Mouse (Mus musculus) heart, embryonic 12.5 days (tissue): ENCODE data around the gene 4931422A03Rik. TPM values are rescaled to one million over a fixed set of nuclear protein-coding genes. Genes with fewer than 3 reads are reported as not detected.

Experiments used
- ATAC-seq: fragments of 200-750 bp; cut with Nextera tagmentation; 2 replicates; pipeline ENCODE4 v1.8.0; 2017; ENCODE audit warnings: moderate TSS enrichment, moderate library complexity; ENCODE audit not compliant: insufficient number of reproducible peaks, low FRiP score
- H3K27ac ChIP-seq: fragments of 300-500 bp; sonication (generic); 2 replicates; pipeline ENCODE4 v1.5.1; 2016; ENCODE audit warnings: mild to moderate bottlenecking, moderate library complexity; ENCODE audit not compliant: poor library complexity, severe bottlenecking
- H3K27me3 ChIP-seq: fragments of 300-500 bp; sonication (generic); replicated peaks from 2 replicates; pipeline ENCODE4 v1.6.1; 2016; ENCODE audit warnings: mild to moderate bottlenecking, moderate library complexity
- H3K36me3 ChIP-seq: fragments of 300-500 bp; sonication (generic); 2 replicates; pipeline ENCODE4 v1.6.1; 2016; ENCODE audit warnings: mild to moderate bottlenecking, moderate library complexity
- H3K4me1 ChIP-seq: fragments of 300-500 bp; sonication (generic); replicated peaks from 2 replicates; pipeline ENCODE4 v1.6.1; 2016; ENCODE audit warnings: mild to moderate bottlenecking
- H3K4me2 ChIP-seq: fragments of 300-500 bp; sonication (generic); 2 replicates; pipeline ENCODE4 v1.6.1; 2016; ENCODE audit warnings: mild to moderate bottlenecking, moderate library complexity
- H3K4me3 ChIP-seq: fragments of 300-500 bp; sonication (generic); 2 replicates; pipeline ENCODE4 v1.5.1; 2016; ENCODE audit warnings: mild to moderate bottlenecking
- H3K9ac ChIP-seq: fragments of 300-500 bp; sonication (generic); 2 replicates; pipeline ENCODE4 v1.6.1; 2016; ENCODE audit warnings: mild to moderate bottlenecking, moderate library complexity
- H3K9me3 ChIP-seq: fragments of 300-500 bp; sonication (generic); replicated peaks from 2 replicates; pipeline ENCODE4 v1.6.1; 2016; ENCODE audit warnings: mild to moderate bottlenecking, moderate library complexity
- WGBS: fragments of 180-500 bp; shearing (Covaris S2); methylation state at CpG from one replicate; pipeline ENCODE4 v1.1.7; 2016; 5-methylcytosine and 5-hydroxymethylcytosine counted together
- polyA plus RNA-seq: library from polyadenylated mRNA; unstranded; fragments of >200 nt; fragmentation: Nextera tagmentation; extraction: Ambion mirVana; gene quantifications from 2 replicates; pipeline ENCODE4 v1.2.1, GENCODE M21; 2016

4931422A03Rik gene
- polyA plus RNA-seq, 1 experiment from 2014 or later, result 2.0 TPM

GRCm38 (mm10) chr2:103968919-103969436, 59.2 kb downstream of the 4931422A03Rik start:
- Histone ChIP-seq H3K27ac (no peak overlapping the region), H3K4me1 (0 out of 2 replicates have a peak, but pooled peaks cover 6% of the 10 kb centered on the region), H3K36me3 (0 out of 2 replicates have a peak, but pooled peaks cover 3% of the 10 kb centered on the region), H3K27me3 (peaks cover 37% of the 10 kb centered on the region), H3K4me2 (peak overlapping the region; percentile 97), H3K9ac (peak overlapping the region; percentile 85), H3K4me3 (peak overlapping the region; percentile 95), H3K9me3 (no peaks in the 10 kb centered on the region)
- 25% methylated on average over 10 of the region's 10 CpGs for WGBS
- no peak for ATAC-seq

DNA sequence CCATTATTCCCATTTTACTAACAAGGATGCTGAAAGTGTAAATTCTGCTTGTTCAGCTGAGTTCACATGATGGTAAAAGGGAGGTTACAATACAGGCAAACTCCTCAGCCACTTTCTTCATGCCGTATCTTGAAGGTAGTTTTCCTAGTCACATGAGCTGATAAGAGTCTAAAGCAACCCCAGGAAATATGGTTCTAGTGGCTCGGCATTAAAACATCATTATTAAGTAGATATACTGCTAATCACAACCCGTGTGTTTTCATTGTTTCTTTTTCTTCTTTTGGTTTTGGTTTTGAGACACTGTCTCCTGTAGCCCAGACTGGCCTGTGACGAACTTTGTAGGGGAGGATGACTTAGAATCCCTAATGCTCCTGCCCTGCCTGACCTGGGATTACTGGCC, 60.0 kb downstream of the 4931422A03Rik start:
- Histone ChIP-seq H3K4me2 (no peak overlapping the region), H3K4me1 (0 out of 2 replicates have a peak, but pooled peaks cover 6% of the 10 kb centered on the region), H3K36me3 (no peaks in the 10 kb centered on the region), H3K4me3 (no peak overlapping the region), H3K27me3 (peaks cover 35% of the 10 kb centered on the region), H3K27ac (no peak overlapping the region), H3K9ac (no peak overlapping the region), H3K9me3 (no peaks in the 10 kb centered on the region)
- 61% methylated on average over 4 of the region's 4 CpGs for WGBS
- ATAC-seq, result no peak

DNA sequence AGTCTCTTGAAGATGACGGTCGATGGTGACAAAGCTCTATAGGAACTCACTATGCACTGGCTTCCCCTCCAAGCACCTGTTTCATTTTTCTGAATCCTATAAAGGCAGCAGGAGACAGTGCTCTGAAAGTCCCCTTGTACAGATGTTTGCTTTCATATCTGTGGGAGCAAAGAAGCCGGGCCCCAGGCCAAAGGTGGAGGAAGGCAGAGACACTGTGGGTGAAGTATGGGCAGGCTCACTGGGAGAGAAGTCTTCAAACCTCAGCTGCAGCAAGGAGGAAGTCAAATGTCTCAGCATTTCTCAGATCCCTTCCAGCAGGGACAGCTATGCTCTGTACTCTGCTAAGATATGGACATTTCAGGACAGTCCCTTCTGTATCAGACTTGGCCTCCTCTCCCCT, 62.8 kb downstream of the 4931422A03Rik start:
- peaks cover 19% of the 10 kb centered on the region for H3K27me3 ChIP-seq
- H3K9me3 ChIP-seq, result no peaks in the 10 kb centered on the region
- no peak overlapping the region for H3K9ac ChIP-seq
- no peak overlapping the region for H3K27ac ChIP-seq
- H3K36me3 ChIP-seq, result no peaks in the 10 kb centered on the region
- 0 out of 2 replicates have a peak, but pooled peaks cover under 1% of the 10 kb centered on the region for H3K4me1 ChIP-seq
- H3K4me2 ChIP-seq, result no peak overlapping the region
- no peak overlapping the region for H3K4me3 ChIP-seq
- WGBS, result 87% methylated on average over 3 of the region's 3 CpGs
- ATAC-seq, result no peak

DNA sequence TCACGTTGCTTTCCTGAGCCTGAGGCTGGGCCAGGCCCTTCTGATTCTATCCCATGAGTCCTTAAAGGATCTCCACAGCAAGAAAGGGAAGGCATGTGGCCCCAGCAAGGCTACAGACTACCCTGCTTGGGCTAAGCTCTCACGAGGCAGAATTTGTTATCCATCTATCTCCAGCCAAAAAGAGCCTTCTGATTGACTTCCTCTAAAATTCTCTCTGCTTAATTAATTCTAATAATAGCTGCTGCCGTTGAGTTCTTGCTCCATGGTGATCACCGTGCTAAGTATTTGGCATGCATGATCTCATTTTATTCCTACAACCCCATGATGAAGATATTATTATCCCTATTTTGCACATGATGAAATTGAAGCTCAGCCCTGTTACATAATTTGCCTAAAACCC, 65.8 kb downstream of the 4931422A03Rik start:
- peaks cover 16% of the 10 kb centered on the region for H3K27me3 ChIP-seq

GRCm38 (mm10) chr2:103959574-103959973, 68.6 kb downstream of the 4931422A03Rik start:
- 87% methylated on average over 6 of the region's 6 CpGs for WGBS

More for the DNA sequence above, 65.8 kb downstream of the 4931422A03Rik start:
- Histone ChIP-seq H3K4me1 (peaks cover 10% of the 10 kb centered on the region), H3K9ac (no peak overlapping the region), H3K36me3 (no peaks in the 10 kb centered on the region), H3K4me2 (no peak overlapping the region), H3K9me3 (no peaks in the 10 kb centered on the region), H3K4me3 (no peak overlapping the region), H3K27ac (no peak overlapping the region)
- no peak for ATAC-seq
- WGBS, result 65% methylated on average over 4 of the region's 4 CpGs

GRCm38 (mm10) chr2:103959066-103959465, 69.1 kb downstream of the 4931422A03Rik start:
- no peak overlapping the region for H3K9ac ChIP-seq
- no peak overlapping the region for H3K4me3 ChIP-seq
- no peak overlapping the region for H3K27ac ChIP-seq
- no peak overlapping the region for H3K4me2 ChIP-seq
- peaks cover 4% of the 10 kb centered on the region for H3K27me3 ChIP-seq
- 80% methylated on average over 5 of the region's 5 CpGs for WGBS
- no peaks in the 10 kb centered on the region for H3K36me3 ChIP-seq
- H3K9me3 ChIP-seq, result no peaks in the 10 kb centered on the region
- peaks cover 10% of the 10 kb centered on the region for H3K4me1 ChIP-seq
- no peak for ATAC-seq

More at GRCm38 (mm10) chr2:103959574-103959973, 68.6 kb downstream of the 4931422A03Rik start:
- H3K9me3 ChIP-seq, result no peaks in the 10 kb centered on the region
- H3K36me3 ChIP-seq, result no peaks in the 10 kb centered on the region
- H3K4me1 ChIP-seq, result peaks cover 10% of the 10 kb centered on the region
- peaks cover 8% of the 10 kb centered on the region for H3K27me3 ChIP-seq
- no peak overlapping the region for H3K9ac ChIP-seq
- H3K4me2 ChIP-seq, result no peak overlapping the region
- no peak overlapping the region for H3K4me3 ChIP-seq
- H3K27ac ChIP-seq, result no peak overlapping the region
- no peak for ATAC-seq

- no peak overlapping the region for H3K4me3 ChIP-seq
- no peak for ATAC-seq
- WGBS, result 57% methylated on average over 3 of the region's 3 CpGs
- no peaks in the 10 kb centered on the region for H3K36me3 ChIP-seq
- no peak overlapping the region for H3K4me2 ChIP-seq
- H3K27me3 ChIP-seq, result peaks cover 4% of the 10 kb centered on the region
- H3K9me3 ChIP-seq, result no peaks in the 10 kb centered on the region
- H3K27ac ChIP-seq, result no peak overlapping the region
- H3K9ac ChIP-seq, result no peak overlapping the region
- H3K4me1 ChIP-seq, result peaks cover 10% of the 10 kb centered on the region
Measured at GRCm38 (mm10) chr2:103958634-103959033, 69.5 kb downstream of the 4931422A03Rik start.

GRCm38 (mm10) chr2:103957649-103958546, 70.3 kb downstream of the 4931422A03Rik start, which contains the start of gene Lmo2:
Gene Lmo2 (plus strand): TSS chr2:103957986.
- Histone ChIP-seq H3K4me3 (no peak within 1 kb of the TSS), H3K4me1 (peaks cover 10% of the 10 kb centered on the region), H3K36me3 (no peaks in the 10 kb centered on the region), H3K9ac (no peak within 1 kb of the TSS), H3K27ac (no peak within 1 kb of the TSS), H3K27me3 (no peaks in the 10 kb centered on the region; the same call in none of the 2 replicates), H3K4me2 (0 out of 2 replicates have a peak within 1 kb of the TSS, but pooled peaks have one; percentile 12), H3K9me3 (no peaks in the 10 kb centered on the region)
- 21% methylated on average over 10 of the region's 10 CpGs for WGBS
- ATAC-seq, result no peak

- H3K27ac ChIP-seq, result no peak overlapping the region
- no peaks in the 10 kb centered on the region for H3K9me3 ChIP-seq
- peak; percentile 34; the same call in 1 of the 2 replicates for ATAC-seq
- peaks cover 3% of the 10 kb centered on the region for H3K27me3 ChIP-seq
- H3K4me3 ChIP-seq, result no peak overlapping the region
- H3K36me3 ChIP-seq, result no peaks in the 10 kb centered on the region
- H3K4me1 ChIP-seq, result peaks cover 10% of the 10 kb centered on the region
- H3K9ac ChIP-seq, result no peak overlapping the region
- WGBS, result 74% methylated on average over 6 of the region's 6 CpGs
- H3K4me2 ChIP-seq, result no peak overlapping the region
Measured at GRCm38 (mm10) chr2:103956867-103957266, 71.3 kb downstream of the 4931422A03Rik start.

- Histone ChIP-seq H3K9ac (no peak overlapping the region), H3K4me2 (no peak overlapping the region), H3K36me3 (no peaks in the 10 kb centered on the region), H3K27me3 (peaks cover 3% of the 10 kb centered on the region; the same call in 1 of the 2 replicates), H3K4me1 (peaks cover 10% of the 10 kb centered on the region), H3K9me3 (no peaks in the 10 kb centered on the region), H3K4me3 (no peak overlapping the region), H3K27ac (no peak overlapping the region)
- no peak for ATAC-seq
- WGBS, result 72% methylated on average over 3 of the region's 3 CpGs
Measured at GRCm38 (mm10) chr2:103955714-103956113, 72.4 kb downstream of the 4931422A03Rik start.
